In genomic region chr9:120759771-120760170, GRCm38 (mm10) we compare ENCODE assay signal across 8 mouse cellular contexts.
A peak's percentile ranks its signal among the peaks of the same experiment; 100 is the strongest.
DNase-seq lines count a peak whose midpoint lies in the region; ATAC-seq lines count a peak whose summit lies in the region.

No protein-coding gene starts in this region.

- no peak overlapping the region for H3K4me2 ChIP-seq in embryonic facial prominence, embryonic 13.5 days
- no peak overlapping the region for H3K4me2 ChIP-seq in midbrain, embryonic 14.5 days (ENCODE audit: low read length)

- H3K9ac ChIP-seq in embryonic facial prominence, embryonic 13.5 days = no peak overlapping the region
- no peak overlapping the region for H3K9ac ChIP-seq in midbrain, embryonic 14.5 days (replicated peaks; ENCODE audit: low read length)

- H3K27ac ChIP-seq in embryonic facial prominence, embryonic 13.5 days = peak overlapping the region; percentile 13; the same call in 1 of the 2 replicates
- H3K27ac ChIP-seq in midbrain, embryonic 14.5 days (replicated peaks; ENCODE audit: low read depth, low read length) = peak overlapping the region; percentile 14

- peak; percentile 43; the same call in 1 of the 2 replicates for ATAC-seq in embryonic facial prominence, embryonic 13.5 days (ENCODE audit: insufficient number of reproducible peaks, insufficient read depth, low FRiP score, low TSS enrichment, low read depth)
- ATAC-seq in midbrain, embryonic 14.5 days (ENCODE audit: low FRiP score, low TSS enrichment) = peak; percentile 62; the same call in 1 of the 2 replicates

- peak; percentile 89 for DNase-seq in heart, adult 11 months
- DNase-seq in heart, adult 8-10 months (ENCODE audit: low spot score) = no peak
- peak; percentile 81 for DNase-seq in large intestine, adult 2 months (ENCODE audit: low read depth, low spot score)
- DNase-seq in midbrain, embryonic 14.5 days = peak; percentile 61
- DNase-seq in cerebellum, adult 11 months = no peak
- no peak for DNase-seq in thymus, postnatal 4 days
- DNase-seq in testis, postnatal 14 days (ENCODE audit: low spot score) = no peak

- no peaks in the 10 kb centered on the region for H3K27me3 ChIP-seq in embryonic facial prominence, embryonic 13.5 days
- H3K27me3 ChIP-seq in midbrain, embryonic 14.5 days (ENCODE audit: control insufficient read depth, insufficient read depth, low read length) = no peaks in the 10 kb centered on the region

- no peak overlapping the region for H3K4me3 ChIP-seq in embryonic facial prominence, embryonic 13.5 days
- no peak overlapping the region for H3K4me3 ChIP-seq in midbrain, embryonic 14.5 days (replicated peaks; ENCODE audit: low read depth, low read length)

- 0 out of 2 replicates have a peak, but pooled peaks cover 7% of the 10 kb centered on the region for H3K4me1 ChIP-seq in embryonic facial prominence, embryonic 13.5 days
- peaks cover 10% of the 10 kb centered on the region; the same call in 1 of the 2 replicates for H3K4me1 ChIP-seq in midbrain, embryonic 14.5 days (ENCODE audit: control insufficient read depth, insufficient read depth, low read length)

- WGBS in embryonic facial prominence, embryonic 13.5 days = 56% methylated on average over 5 of the region's 5 CpGs
- 31% methylated on average over 5 of the region's 5 CpGs for WGBS in large intestine, adult 2 months
- WGBS in midbrain, embryonic 14.5 days = 16% methylated on average over 5 of the region's 5 CpGs

- H3K36me3 ChIP-seq in embryonic facial prominence, embryonic 13.5 days = no peaks in the 10 kb centered on the region
- H3K36me3 ChIP-seq in midbrain, embryonic 14.5 days (ENCODE audit: control insufficient read depth, insufficient read depth, low read length) = no peaks in the 10 kb centered on the region

- H3K9me3 ChIP-seq in embryonic facial prominence, embryonic 13.5 days = no peaks in the 10 kb centered on the region
- H3K9me3 ChIP-seq in midbrain, embryonic 14.5 days (ENCODE audit: control insufficient read depth, low read length) = no peaks in the 10 kb centered on the region

Comparison
In these comparisons a context has a peak if more than half of its experiments do, and no peak if none do; other contexts are left out.
1. DNase-seq: peak in heart, adult 11 months (single experiment), large intestine, adult 2 months (single experiment) and midbrain, embryonic 14.5 days (single experiment); none in heart, adult 8-10 months (single experiment), cerebellum, adult 11 months (single experiment), thymus, postnatal 4 days (single experiment) and testis, postnatal 14 days (single experiment).